9 mouse cellular contexts compared by ENCODE assay signal in genomic region chr15:76987137-76987536, GRCm38 (mm10). TPM values are rescaled to one million over a fixed set of nuclear protein-coding genes. Genes with fewer than 3 reads are reported as not detected.
DNase-seq lines count a peak whose midpoint lies in the region; ATAC-seq and TF ChIP-seq lines count a peak whose summit lies in the region.
"Had no signal": no experiment of that assay in that cellular context is flagged by ENCODE, and none has a peak within 500 bp of the region (broad histone marks: within the 10 kb centered on the region; RNA-seq: fewer than 3 reads in every experiment).

No protein-coding gene starts in this region.

- H3K36me3 ChIP-seq in neural tube, embryonic 11.5 days (ENCODE audit: control insufficient read depth, insufficient read depth, low read length) = no peaks in the 10 kb centered on the region
- H3K36me3 ChIP-seq in liver, embryonic 13.5 days = no peaks in the 10 kb centered on the region

- peaks cover 7% of the 10 kb centered on the region; the same call in 1 of the 2 replicates for H3K4me1 ChIP-seq in neural tube, embryonic 11.5 days (ENCODE audit: control insufficient read depth, insufficient read depth, low read length)
- H3K4me1 ChIP-seq in liver, embryonic 13.5 days (replicated peaks) = no peaks in the 10 kb centered on the region; the same call in 1 of the 2 replicates

- no peak for ATAC-seq in neural tube, embryonic 11.5 days (ENCODE audit: insufficient read depth, low FRiP score, low TSS enrichment)
- no peak for ATAC-seq in liver, embryonic 13.5 days (ENCODE audit: low read depth)

- no peak for DNase-seq in gastrocnemius, adult 2 months
- DNase-seq in gastrocnemius, postnatal 14 days = no peak
- peak; percentile 28 for DNase-seq in neural tube, embryonic 11.5 days (ENCODE audit: low spot score)
- DNase-seq in neural tube, embryonic 10.5 days (ENCODE audit: extremely low spot score, low spot score) = no peak
- no peak for DNase-seq in liver, embryonic 13.5 days
- no peak for DNase-seq in spleen, postnatal 4 days (ENCODE audit: low spot score in 2 of 2)
- no peak for DNase-seq in T-cell, adult 2 months (ENCODE audit: low spot score)
- no peak for DNase-seq in left cerebral cortex, adult 11 months (ENCODE audit: low spot score)

- H3K27ac ChIP-seq in gastrocnemius, adult 2 months = no peak overlapping the region
- H3K27ac ChIP-seq in neural tube, embryonic 11.5 days (ENCODE audit: low read depth, low read length) = no peak overlapping the region
- no peak overlapping the region for H3K27ac ChIP-seq in liver, embryonic 13.5 days

- 14% methylated on average over 11 of the region's 11 CpGs for WGBS in neural tube, embryonic 11.5 days
- 14% methylated on average over 11 of the region's 11 CpGs for WGBS in liver, embryonic 13.5 days (ENCODE audit: insufficient replicate concordance)

- H3K9me3 ChIP-seq in neural tube, embryonic 11.5 days (ENCODE audit: control insufficient read depth, low read length) = no peaks in the 10 kb centered on the region
- H3K9me3 ChIP-seq in liver, embryonic 13.5 days (replicated peaks) = 0 out of 2 replicates have a peak, but pooled peaks cover 3% of the 10 kb centered on the region

- TF ChIP-seq CTCF in gastrocnemius, adult 2 months (IDR thresholded peaks at IDR 0.05) = no peak

- H3K27me3 ChIP-seq in neural tube, embryonic 11.5 days (ENCODE audit: control insufficient read depth, insufficient read depth, low read length) = no peaks in the 10 kb centered on the region
- H3K27me3 ChIP-seq in liver, embryonic 13.5 days = peaks cover 14% of the 10 kb centered on the region

- peak overlapping the region; percentile 60 for H3K4me2 ChIP-seq in neural tube, embryonic 11.5 days (ENCODE audit: low read depth)
- H3K4me2 ChIP-seq in liver, embryonic 13.5 days = peak overlapping the region; percentile 53

- H3K9ac ChIP-seq in neural tube, embryonic 11.5 days (ENCODE audit: low read length) = peak overlapping the region; percentile 45
- H3K9ac ChIP-seq in liver, embryonic 13.5 days = peak overlapping the region; percentile 17; the same call in 1 of the 2 replicates

- intact Hi-C loops in gastrocnemius, adult 2 months (cut with DNase I) = no loop called here
- intact Hi-C loops in gastrocnemius, postnatal 14 days (cut with DNase I; ENCODE audit: low total_unique reads) = no loop called here

- H3K4me3 ChIP-seq in gastrocnemius, adult 2 months = peak overlapping the region; percentile 62
- peak overlapping the region; percentile 28 for H3K4me3 ChIP-seq in neural tube, embryonic 11.5 days (ENCODE audit: low read depth, low read length)
- H3K4me3 ChIP-seq in liver, embryonic 13.5 days (replicated peaks) = peak overlapping the region; percentile 45
- H3K4me3 ChIP-seq: myocyte had no signal

RNA-seq across cellular contexts. Expression of gene 1110038F14Rik, which starts 38.8 kb away (rescaled TPM):
- 10 to 100 TPM; 18.0 to 19.6 TPM for total RNA-seq in gastrocnemius, adult 2 months (2021)
- total RNA-seq in gastrocnemius, postnatal 14 days (2021) = 10 to 100 TPM; 22.7 to 25.4 TPM
- polyA plus RNA-seq in neural tube, embryonic 11.5 days (2014; fragmentation: Nextera tagmentation; extraction: Ambion mirVana) = 66.2 and 66.5 TPM in 2 replicates
- polyA plus RNA-seq in liver, embryonic 13.5 days (2015; fragmentation: Nextera tagmentation; extraction: Ambion mirVana) = 27.3 and 31.4 TPM in 2 replicates

RNA-seq across cellular contexts. Expression of gene Apol6, which starts 57.4 kb away (rescaled TPM):
- total RNA-seq in gastrocnemius, adult 2 months (2021) = 10 to 100 TPM; 27.7 to 71.1 TPM
- 10 to 100 TPM; 23.4 to 33.2 TPM for total RNA-seq in gastrocnemius, postnatal 14 days (2021)
- polyA plus RNA-seq in neural tube, embryonic 11.5 days (2014; fragmentation: Nextera tagmentation; extraction: Ambion mirVana) = not detected in 2 replicates
- polyA plus RNA-seq in liver, embryonic 13.5 days (2015; fragmentation: Nextera tagmentation; extraction: Ambion mirVana) = 0.19 and 0.36 TPM in 2 replicates
